Mouse (Mus musculus) liver, adult 2 months (tissue): ENCODE measurements at regions not wholly inside any gene's neighbourhood (a gene's known extent, or its start where the extent isn't known, plus 50 kb on each side); places are given as distances from the start of the nearest gene placed in this dataset.

ENCODE experiments used
- CTCF ChIP-seq: fragments of 200-500 bp; IDR thresholded peaks from 2 replicates; pipeline ENCODE4 v1.5.1; 2011; ENCODE audit warnings: low read depth, low read length, control low read depth
- POLR2A ChIP-seq: fragments of 200-500 bp; IDR thresholded peaks from 2 replicates; pipeline ENCODE4 v1.6.1; 2011; ENCODE audit warnings: low read length, control low read depth; ENCODE audit not compliant: insufficient read depth; ENCODE audit errors: extremely low read depth

DNA sequence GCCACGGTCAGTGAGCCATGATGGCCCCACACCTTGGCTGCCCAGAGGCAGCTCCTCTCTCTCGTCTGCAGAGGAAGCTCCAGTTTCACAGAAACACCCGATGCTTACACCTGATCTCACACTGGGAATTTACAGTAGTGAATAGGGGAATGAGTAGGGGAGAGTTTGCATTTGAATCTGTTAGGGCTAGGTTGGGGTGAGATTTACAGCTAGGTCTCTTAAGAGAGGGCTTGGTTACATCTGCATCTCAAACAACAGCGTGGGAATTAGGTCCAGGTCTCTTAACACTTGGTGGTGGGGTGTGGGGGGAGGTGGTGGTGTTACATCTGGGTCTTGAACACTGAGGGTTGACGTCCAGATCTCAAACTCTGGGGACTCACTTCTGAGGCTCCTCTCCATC, 119.3 kb downstream of the Rpl14 start:
- TF ChIP-seq POLR2A (no peak), CTCF (no peak)
